Mouse (Mus musculus) MEL (cell line): Measurements from ENCODE around the gene Maf. TPM values are rescaled to one million over a fixed set of nuclear protein-coding genes. Genes with fewer than 3 reads are reported as not detected.

Experiments used
- DNase-seq: peaks from one replicate; pipeline ENCODE4 v3.0.0; 2011; ENCODE audit warnings: low read depth, low spot score
- H3K27ac ChIP-seq: 2 replicates; pipeline ENCODE4 v1.5.1; 2012; ENCODE audit warnings: low read depth, mild to moderate bottlenecking, control low read depth, low read length, moderate library complexity; ENCODE audit not compliant: control insufficient read depth
- H3K27me3 ChIP-seq, 2 experiments: fragments of 150-350 bp in 1 of 2; sonication (generic) in 1 of 2; 2 replicates each; pipeline ENCODE4 v1.6.1; 2012; ENCODE audit warnings: low read length in 2 of 2, mild to moderate bottlenecking in 2 of 2, improper control_type of control experiment in 1 of 2, moderate library complexity in 1 of 2; ENCODE audit not compliant: insufficient read depth in 2 of 2, control insufficient read depth in 1 of 2
- H3K36me3 ChIP-seq, 2 experiments: 2 replicates each; pipeline ENCODE4 v1.6.1; 2012 to 2014; ENCODE audit warnings: low read length in 2 of 2, improper control_type of control experiment in 1 of 2, inconsistent platforms in 1 of 2, mild to moderate bottlenecking in 1 of 2; ENCODE audit not compliant: insufficient read depth in 2 of 2, control insufficient read depth in 1 of 2
- H3K4me1 ChIP-seq, 2 experiments: fragments of 150-350 bp in 1 of 2; sonication (generic) in 1 of 2; 2 replicates each; pipeline ENCODE4 v1.6.1; 2012; ENCODE audit warnings: low read length in 2 of 2, improper control_type of control experiment in 1 of 2, mild to moderate bottlenecking in 1 of 2; ENCODE audit not compliant: insufficient read depth in 2 of 2, control insufficient read depth in 1 of 2
- H3K4me3 ChIP-seq, 2 experiments: fragments of 150-350 bp in 1 of 2; sonication (generic) in 1 of 2; 2 replicates each; pipeline ENCODE4 v1.5.1; 2012; ENCODE audit warnings: low read depth in 2 of 2, low read length in 2 of 2, mild to moderate bottlenecking in 2 of 2, moderate library complexity in 2 of 2, control low read depth in 1 of 2, improper control_type of control experiment in 1 of 2; ENCODE audit not compliant: control insufficient read depth in 1 of 2, insufficient read depth in 1 of 2
- H3K79me2 ChIP-seq: 2 replicates; pipeline ENCODE4 v1.6.1; 2012; ENCODE audit warnings: mild to moderate bottlenecking, low read length, moderate library complexity; ENCODE audit not compliant: control insufficient read depth, poor library complexity, insufficient read depth
- H3K9ac ChIP-seq: 2 replicates; pipeline ENCODE4 v1.6.1; 2012; ENCODE audit warnings: low read depth, mild to moderate bottlenecking, control low read depth, low read length, moderate library complexity; ENCODE audit not compliant: control insufficient read depth, poor library complexity, severe bottlenecking
- H3K9me3 ChIP-seq: fragments of 150-350 bp; sonication (generic); replicated peaks from 2 replicates; pipeline ENCODE4 v1.6.1; 2012; ENCODE audit warnings: mild to moderate bottlenecking, low read length, improper control_type of control experiment, moderate library complexity; ENCODE audit not compliant: insufficient read depth
- BHLHE40 ChIP-seq: IDR thresholded peaks from 2 replicates; pipeline ENCODE4 v1.6.1; 2012; ENCODE audit warnings: low read depth, mild to moderate bottlenecking, inconsistent platforms, low read length, improper control_type of control experiment, borderline replicate concordance
- CHD1 ChIP-seq: IDR thresholded peaks from 2 replicates; pipeline ENCODE4 v1.6.1; 2012; ENCODE audit warnings: low read depth, mild to moderate bottlenecking, inconsistent platforms, low read length, improper control_type of control experiment
- CHD2 ChIP-seq: IDR thresholded peaks from 2 replicates; pipeline ENCODE4 v1.6.1; 2011; ENCODE audit warnings: low read length, improper control_type of control experiment
- ELF1 ChIP-seq: IDR thresholded peaks from 2 replicates; pipeline ENCODE4 v1.6.1; 2014; ENCODE audit warnings: low read depth, mild to moderate bottlenecking, inconsistent platforms, low read length, improper control_type of control experiment, moderate library complexity
- EP300 ChIP-seq, 2 experiments: IDR thresholded peaks; 2 replicates each; pipeline ENCODE4 v1.6.1; 2011; ENCODE audit warnings: improper control_type of control experiment in 2 of 2, low read length in 2 of 2, low read depth in 1 of 2, mild to moderate bottlenecking in 1 of 2
- ETS1 ChIP-seq: IDR thresholded peaks from 2 replicates; pipeline ENCODE4 v1.6.1; 2012; ENCODE audit warnings: low read depth, mild to moderate bottlenecking, inconsistent platforms, low read length, improper control_type of control experiment, moderate library complexity
- GATA1 ChIP-seq: IDR thresholded peaks from 2 replicates; pipeline ENCODE4 v1.6.1; 2011; ENCODE audit warnings: low read depth, low read length, improper control_type of control experiment
- HCFC1 ChIP-seq: IDR thresholded peaks from 2 replicates; pipeline ENCODE4 v1.6.1; 2012; ENCODE audit warnings: low read depth, mild to moderate bottlenecking, inconsistent platforms, low read length, improper control_type of control experiment, moderate library complexity
- KAT2A ChIP-seq: conservative IDR thresholded peaks from 2 replicates; pipeline ENCODE4 v1.6.1; 2012; ENCODE audit warnings: low read depth, low read length, improper control_type of control experiment, inconsistent platforms
- MAFK ChIP-seq: IDR thresholded peaks from 2 replicates; pipeline ENCODE4 v1.6.1; 2011; ENCODE audit warnings: low read depth, mild to moderate bottlenecking, low read length, improper control_type of control experiment, borderline replicate concordance
- MAX ChIP-seq: IDR thresholded peaks from 2 replicates; pipeline ENCODE4 v1.6.1; 2011; ENCODE audit warnings: low read length, improper control_type of control experiment
- MAZ ChIP-seq: IDR thresholded peaks from 2 replicates; pipeline ENCODE4 v1.6.1; 2012; ENCODE audit warnings: low read depth, mild to moderate bottlenecking, inconsistent platforms, low read length, improper control_type of control experiment
- MEF2A ChIP-seq: IDR thresholded peaks from 2 replicates; pipeline ENCODE4 v1.6.1; 2014; ENCODE audit warnings: low read depth, mild to moderate bottlenecking, inconsistent platforms, low read length, improper control_type of control experiment; ENCODE audit not compliant: poor library complexity, insufficient replicate concordance, severe bottlenecking; ENCODE audit errors: extremely low read depth
- MYB ChIP-seq: IDR thresholded peaks from 2 replicates; pipeline ENCODE4 v1.6.1; 2011; ENCODE audit warnings: mild to moderate bottlenecking, low read depth, low read length, improper control_type of control experiment
- MYC ChIP-seq: IDR thresholded peaks from 2 replicates; pipeline ENCODE4 v1.6.1; 2011; ENCODE audit warnings: low read depth, mild to moderate bottlenecking, low read length, improper control_type of control experiment, moderate library complexity
- NELFE ChIP-seq: IDR thresholded peaks from 2 replicates; pipeline ENCODE4 v1.6.1; 2011; ENCODE audit warnings: low read depth, low read length, improper control_type of control experiment
- NRF1 ChIP-seq: IDR thresholded peaks from 2 replicates; pipeline ENCODE4 v1.6.1; 2014; ENCODE audit warnings: low read depth, mild to moderate bottlenecking, inconsistent platforms, low read length, improper control_type of control experiment, moderate library complexity; ENCODE audit not compliant: poor library complexity, insufficient read depth, severe bottlenecking
- POLR2AphosphoS5 ChIP-seq: IDR thresholded peaks from 2 replicates; pipeline ENCODE4 v1.6.1; 2012; ENCODE audit warnings: low read depth, borderline replicate concordance, mild to moderate bottlenecking, inconsistent platforms, low read length, moderate library complexity, mixed read lengths
- RCOR1 ChIP-seq: IDR thresholded peaks from 2 replicates; pipeline ENCODE4 v1.6.1; 2012; ENCODE audit warnings: low read depth, mild to moderate bottlenecking, inconsistent platforms, low read length, improper control_type of control experiment
- SIN3A ChIP-seq: IDR thresholded peaks from 2 replicates; pipeline ENCODE4 v1.6.1; 2012; ENCODE audit warnings: low read length, improper control_type of control experiment, inconsistent platforms
- SMC3 ChIP-seq: IDR thresholded peaks from 2 replicates; pipeline ENCODE4 v1.6.1; 2011; ENCODE audit warnings: low read depth, low read length, improper control_type of control experiment
- UBTF ChIP-seq: IDR thresholded peaks from 2 replicates; pipeline ENCODE4 v1.6.1; 2012; ENCODE audit warnings: low read depth, mild to moderate bottlenecking, inconsistent platforms, low read length, improper control_type of control experiment, moderate library complexity, borderline replicate concordance; ENCODE audit not compliant: insufficient read depth
- ZC3H11A ChIP-seq: IDR thresholded peaks from 2 replicates; pipeline ENCODE4 v1.6.1; 2012; ENCODE audit warnings: low read depth, mild to moderate bottlenecking, inconsistent platforms, low read length, improper control_type of control experiment
- ZKSCAN1 ChIP-seq: IDR thresholded peaks from 2 replicates; pipeline ENCODE4 v1.6.1; 2012; ENCODE audit warnings: low read depth, mild to moderate bottlenecking, inconsistent platforms, low read length, improper control_type of control experiment, moderate library complexity
- polyA plus RNA-seq, 2 experiments: library from polyadenylated mRNA; stranded (reverse) in 1 of 2; unstranded in 1 of 2; fragments of >175 nt in 1 of 2; fragments of >200 nt in 1 of 2; gene quantifications; 2 replicates each; pipeline versions ENCODE4 v1.2.1 to v1.2.4; 2012; ENCODE audit warnings: low replicate concordance in 2 of 2, low read depth in 1 of 2; ENCODE audit not compliant: insufficient read length in 2 of 2, insufficient read depth in 1 of 2, missing spikeins in 1 of 2
- total RNA-seq: library from RNA; depleted of rRNA; stranded (reverse); fragments of 300-350 nt; gene quantifications from 2 replicates; pipeline ENCODE4 v1.2.3, GENCODE M21; 2012

The Maf gene
- total and polyA plus RNA-seq, 3 experiments = not detected

GRCm38 (mm10) chr8:115711106-115711505 is 3.5 kb upstream of the Maf start (continued):
- TF ChIP-seq ELF1 (no peak), MAZ (no peak)

- no peak overlapping the region for H3K4me3 ChIP-seq
- H3K36me3 ChIP-seq = no peaks in the 10 kb centered on the region
- no peaks in the 10 kb centered on the region for H3K9me3 ChIP-seq
- no peak overlapping the region for H3K9ac ChIP-seq
- H3K27ac ChIP-seq = no peak overlapping the region
- TF ChIP-seq CHD1 = no peak
- no peak for TF ChIP-seq ZC3H11A
- no peak for TF ChIP-seq UBTF
- TF ChIP-seq MYC = no peak
- TF ChIP-seq NELFE = no peak
- TF ChIP-seq MAZ = no peak
- TF ChIP-seq KAT2A = no peak
- no peak for TF ChIP-seq SMC3
- TF ChIP-seq SIN3A = no peak
- no peak for TF ChIP-seq MAX
- no peak for TF ChIP-seq HCFC1
- TF ChIP-seq ZKSCAN1 = no peak
- TF ChIP-seq ETS1 = no peak
- no peak for TF ChIP-seq MAFK
- TF ChIP-seq RCOR1 = no peak
- TF ChIP-seq NRF1 = no peak
- no peak for DNase-seq
- no peaks in the 10 kb centered on the region for H3K79me2 ChIP-seq
- H3K4me1 ChIP-seq = no peaks in the 10 kb centered on the region
- no peaks in the 10 kb centered on the region for H3K27me3 ChIP-seq
Observed at GRCm38 (mm10) chr8:115709931-115710330, 2.3 kb upstream of the Maf start.

GRCm38 (mm10) chr8:115708936-115709780 is 1.6 kb upstream of the Maf start:
- Histone ChIP-seq H3K4me3 (no peak overlapping the region), H3K36me3 (no peaks in the 10 kb centered on the region), H3K79me2 (no peaks in the 10 kb centered on the region), H3K4me1 (no peaks in the 10 kb centered on the region), H3K27ac (no peak overlapping the region), H3K9me3 (no peaks in the 10 kb centered on the region), H3K9ac (no peak overlapping the region), H3K27me3 (no peaks in the 10 kb centered on the region)
- DNase-seq = no peak
- TF ChIP-seq MYB (no peak), EP300 (IDR thresholded peaks at IDR 0.05; ENCODE audit: low read depth in 1 of 2, low read length in 2 of 2) (no peak), ELF1 (no peak), MAX (no peak), CHD2 (no peak), KAT2A (no peak), MYC (no peak), NELFE (no peak), RCOR1 (no peak), MEF2A (no peak), SMC3 (no peak), ZKSCAN1 (no peak), CHD1 (no peak), POLR2AphosphoS5 (no peak), GATA1 (no peak), NRF1 (no peak), BHLHE40 (no peak), HCFC1 (no peak)
